Mouse (Mus musculus) brown adipose tissue, adult 24 weeks (tissue): ENCODE results near the gene Cftr. TPM values are rescaled to one million over a fixed set of nuclear protein-coding genes. Genes with fewer than 3 reads are reported as not detected.

Experiments used
- H3K27ac ChIP-seq: fragments of 200-500 bp; replicated peaks from 2 replicates; pipeline ENCODE4 v1.5.1; 2012; ENCODE audit warnings: low read depth, mild to moderate bottlenecking, low read length
- H3K4me1 ChIP-seq: fragments of 200-500 bp; 2 replicates; pipeline ENCODE4 v1.6.1; 2012; ENCODE audit warnings: low read length, mixed read lengths; ENCODE audit not compliant: control insufficient read depth, insufficient read depth, insufficient read length
- H3K4me3 ChIP-seq: fragments of 200-500 bp; 2 replicates; pipeline ENCODE4 v1.5.1; 2012; ENCODE audit warnings: low read depth, mild to moderate bottlenecking, low read length, moderate library complexity; ENCODE audit not compliant: insufficient read depth
- polyA plus RNA-seq: library from polyadenylated mRNA; stranded (reverse); fragments of >200 nt; gene quantifications from 2 replicates; pipeline ENCODE4 v1.2.4, GENCODE M21; 2012; ENCODE audit not compliant: missing spikeins, insufficient read depth, insufficient read length

Gene Cftr
- polyA plus RNA-seq, 1 experiment = not detected

- no peak overlapping the region for H3K4me3 ChIP-seq
- no peaks in the 10 kb centered on the region for H3K4me1 ChIP-seq
- H3K27ac ChIP-seq = no peak overlapping the region
These were observed 198.6 kb downstream of the Cftr start for GRCm38 (mm10) chr6:18369054-18369453.

GRCm38 (mm10) chr6:18369723-18370122 is 199.2 kb downstream of the Cftr start:
- no peak overlapping the region for H3K27ac ChIP-seq
- H3K4me1 ChIP-seq = no peaks in the 10 kb centered on the region
- H3K4me3 ChIP-seq = no peak overlapping the region

Other genes with a start within 250 kb of the Cftr start
- not detected in 2 replicates for gene Wnt2, start 140.1 kb upstream of the Cftr start, polyA plus RNA-seq
- gene Asz1, start 61.6 kb upstream of the Cftr start, polyA plus RNA-seq = not detected in 2 replicates